Mouse (Mus musculus): Measurements from ENCODE around the gene Ralb.
A peak's percentile ranks its signal among the peaks of the same experiment; 100 is the strongest.

Ralb gene

DNA sequence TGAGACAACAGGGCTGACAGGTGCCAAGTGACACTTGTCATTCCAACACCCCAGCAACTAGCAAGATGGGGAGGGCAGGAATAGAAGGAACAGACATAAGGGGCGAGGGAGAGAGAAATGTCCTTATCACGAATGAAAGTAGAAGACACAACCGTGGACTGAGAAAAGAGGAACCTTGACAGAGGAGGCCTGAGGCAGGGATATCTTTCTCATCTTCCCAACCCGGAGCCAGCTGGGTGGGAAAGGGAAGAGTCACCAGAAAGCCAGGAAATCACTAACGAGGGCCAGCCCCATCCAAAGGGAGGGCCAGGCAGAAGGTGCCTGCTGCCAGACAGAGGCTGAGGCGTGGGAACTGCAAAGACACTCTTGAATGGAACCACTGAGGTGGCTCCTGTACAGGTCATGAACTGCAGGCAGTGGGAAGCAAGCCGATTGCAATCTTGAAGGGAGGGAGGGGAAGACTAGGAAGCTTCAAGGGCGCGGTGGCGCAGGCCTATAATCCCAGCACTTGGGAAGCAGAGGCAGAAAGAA lies 57.8 kb downstream of the Ralb start:
- no peak for DNase-seq

- peak in 1 of 2 experiments; percentile 23 for DNase-seq
Observed at GRCm38 (mm10) chr1:119443591-119444350, 60.8 kb downstream of the Ralb start.

DNA sequence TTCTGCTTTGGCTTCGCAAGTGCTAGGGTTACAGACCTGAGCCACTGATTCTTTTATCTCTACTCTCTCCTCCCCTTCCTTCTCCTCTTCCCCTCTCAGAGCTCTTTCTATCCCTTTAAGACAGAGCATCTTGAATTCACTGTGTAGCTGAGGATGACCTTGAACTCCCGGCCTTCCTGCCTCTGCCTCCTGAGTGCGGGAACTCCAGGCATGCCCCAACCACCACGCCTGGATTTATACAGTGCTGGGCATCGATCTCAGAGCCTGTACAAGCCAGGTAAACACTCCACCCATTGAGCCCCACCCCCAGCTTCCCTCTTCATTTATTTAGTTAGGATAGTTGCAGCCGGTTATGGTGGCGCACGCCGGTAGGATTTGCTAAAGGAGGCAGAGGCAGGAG lies 61.7 kb downstream of the Ralb start:
- DNase-seq, result no peak

- no peak for DNase-seq
Observed at GRCm38 (mm10) chr1:119438105-119438637, 66.4 kb downstream of the Ralb start.

DNA sequence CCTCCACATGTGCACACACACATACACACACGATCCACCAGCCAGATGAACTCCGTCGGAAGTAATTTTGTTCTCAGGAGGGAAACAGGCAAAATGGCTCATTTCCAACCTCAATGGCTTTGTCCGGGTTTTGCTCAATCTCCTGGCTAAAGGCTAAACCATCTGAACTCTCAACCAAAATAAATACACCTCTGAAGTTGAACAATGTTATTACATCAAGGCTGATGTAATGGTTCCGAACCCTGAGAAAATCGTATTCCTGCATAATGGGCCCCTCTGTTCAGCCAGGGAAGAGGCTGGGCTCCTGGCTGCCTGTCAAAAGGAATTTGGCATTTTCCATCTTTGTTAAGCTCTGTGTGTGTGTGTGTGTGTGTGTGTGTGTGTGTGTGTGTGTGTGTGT lies 67.2 kb downstream of the Ralb start:
- no peak for DNase-seq

GRCm38 (mm10) chr1:119424141-119424860 lies 80.3 kb downstream of the Ralb start:
- peak; percentile 26 to 36 for DNase-seq

DNA sequence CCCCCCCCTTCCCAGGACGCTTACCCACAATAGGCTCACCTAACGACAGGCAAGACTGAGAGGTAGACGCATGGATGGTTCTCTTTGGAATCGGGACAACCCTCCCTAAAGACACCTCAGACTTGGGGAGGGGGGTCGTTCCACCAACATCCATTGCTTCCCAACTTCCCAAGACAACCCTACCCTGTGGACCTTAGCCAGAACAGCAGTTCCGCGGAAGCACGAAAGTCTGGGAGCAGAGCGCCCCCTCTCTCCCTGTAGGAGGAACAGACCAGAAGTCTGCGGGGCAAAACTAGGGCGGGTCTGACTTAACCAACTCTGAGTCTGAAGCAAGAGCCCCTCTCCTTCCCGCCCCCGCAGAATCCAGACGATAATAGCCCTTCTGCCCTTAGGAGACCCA lies 81.1 kb downstream of the Ralb start:
- DNase-seq, result peak; percentile 46 to 60

GRCm38 (mm10) chr1:119422460-119423015 lies 82.1 kb downstream of the Ralb start:
- peak; percentile 19 to 25 for DNase-seq

DNA sequence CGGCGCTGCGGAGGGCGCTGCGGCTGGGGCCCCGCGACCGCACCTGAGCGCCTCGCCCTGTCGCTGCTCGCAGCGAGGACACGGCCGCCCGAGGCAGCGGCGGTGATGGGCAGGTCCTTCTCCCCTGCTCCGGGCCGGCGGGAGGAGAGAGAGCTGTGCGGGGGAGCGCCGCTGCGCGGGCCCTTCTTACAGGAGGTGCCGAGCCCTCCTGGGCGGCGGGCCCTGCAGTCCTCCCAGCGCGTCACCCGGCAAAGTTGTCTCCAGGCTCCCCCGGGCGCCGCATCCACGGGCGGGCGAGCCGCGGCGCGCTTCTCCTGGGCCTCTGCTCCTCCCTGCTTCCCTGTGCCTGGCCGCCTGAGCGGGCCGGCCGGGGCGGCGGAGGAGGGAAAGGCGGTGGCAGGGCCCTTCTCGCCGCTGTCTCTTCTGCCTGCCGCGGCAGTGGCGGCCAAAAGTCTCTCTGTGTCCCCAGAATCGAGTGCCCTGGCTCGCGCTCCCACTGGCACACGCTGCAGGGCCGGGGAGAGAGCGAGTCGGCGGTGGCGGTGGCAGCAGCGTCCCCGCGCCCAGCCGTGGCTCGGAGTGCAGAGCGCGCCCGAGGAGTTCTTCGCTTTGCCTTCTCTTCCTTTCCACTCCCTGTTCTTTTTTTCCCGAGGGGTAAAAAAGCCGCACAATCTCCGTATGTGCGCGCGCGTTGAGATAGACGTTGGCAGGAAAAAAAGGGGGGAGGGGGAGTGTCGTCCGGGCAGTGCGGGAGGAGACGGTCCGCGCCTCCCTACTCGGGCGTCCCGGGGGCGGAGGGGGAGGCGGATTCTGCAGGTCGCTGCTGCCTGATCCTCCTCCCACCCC lies 82.8 kb downstream of the Ralb start, which contains the start of gene Inhbb:
TSS of gene Inhbb (minus strand) at position 673 of the 846 bp plus-strand sequence.
- DNase-seq, result peak; percentile 44 to 53

DNA sequence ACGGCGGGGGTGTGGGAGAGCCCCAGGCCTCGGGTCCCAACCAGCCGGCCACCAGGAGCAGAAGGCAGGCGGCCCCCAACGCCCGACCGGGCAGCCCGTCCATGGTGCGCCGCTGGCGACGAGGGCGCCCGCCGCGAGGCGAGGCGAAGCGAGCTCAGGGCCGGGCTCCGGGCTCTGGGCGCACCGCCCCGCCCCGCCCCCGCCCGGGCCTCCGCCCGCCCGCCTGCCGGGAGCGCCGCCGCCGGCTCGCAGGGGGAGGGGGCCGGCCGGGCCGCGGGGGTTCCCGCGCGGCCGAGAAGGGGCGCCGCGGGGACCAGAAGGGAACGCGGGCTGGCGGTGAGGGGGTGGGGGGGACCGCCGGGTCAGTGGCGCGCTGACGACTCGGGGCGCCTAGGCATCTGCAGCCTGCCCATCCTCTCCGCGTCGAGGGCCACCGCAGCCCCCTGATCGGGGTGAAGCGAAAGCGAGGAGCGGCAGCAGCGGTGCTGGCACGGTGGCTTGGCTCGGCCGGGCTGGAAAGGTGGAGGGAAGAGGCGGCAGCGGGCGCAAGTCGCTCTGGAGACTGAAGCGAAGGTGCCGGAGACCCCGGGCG lies 83.5 kb downstream of the Ralb start:
- DNase-seq, result peak; percentile 31 to 44

All from cerebellum, postnatal 14 days (tissue).